Mouse (Mus musculus) limb, embryonic 15.5 days (tissue): ENCODE results near the gene Cd5. TPM values are rescaled to one million over a fixed set of nuclear protein-coding genes. Genes with fewer than 3 reads are reported as not detected.

ENCODE experiments used
- ATAC-seq: fragments of 200-750 bp; cut with Nextera tagmentation; 2 replicates; pipeline ENCODE4 v1.8.0; 2017; ENCODE audit warnings: low read depth, moderate TSS enrichment; ENCODE audit not compliant: insufficient number of reproducible peaks, low FRiP score, low TSS enrichment
- H3K27ac ChIP-seq: fragments of 300-500 bp; sonication (generic); 2 replicates; pipeline ENCODE4 v1.5.1; 2015; ENCODE audit warnings: moderate library complexity, mild to moderate bottlenecking, inconsistent platforms
- H3K27me3 ChIP-seq: fragments of 300-500 bp; sonication (generic); 2 replicates; pipeline ENCODE4 v1.6.1; 2015; ENCODE audit warnings: inconsistent platforms
- H3K36me3 ChIP-seq: fragments of 300-500 bp; sonication (generic); 2 replicates; pipeline ENCODE4 v1.6.1; 2015; ENCODE audit warnings: inconsistent platforms
- H3K4me1 ChIP-seq: fragments of 300-500 bp; sonication (generic); 2 replicates; pipeline ENCODE4 v1.6.1; 2015; ENCODE audit warnings: inconsistent platforms
- H3K4me2 ChIP-seq: fragments of 300-500 bp; sonication (generic); 2 replicates; pipeline ENCODE4 v1.6.1; 2015; ENCODE audit warnings: mild to moderate bottlenecking, inconsistent platforms
- H3K4me3 ChIP-seq: fragments of 300-500 bp; sonication (generic); 2 replicates; pipeline ENCODE4 v1.5.1; 2015; ENCODE audit warnings: mild to moderate bottlenecking, inconsistent platforms
- H3K9ac ChIP-seq: fragments of 300-500 bp; sonication (generic); 2 replicates; pipeline ENCODE4 v1.6.1; 2015; ENCODE audit warnings: inconsistent platforms
- H3K9me3 ChIP-seq: fragments of 300-500 bp; sonication (generic); 2 replicates; pipeline ENCODE4 v1.6.1; 2016; ENCODE audit warnings: inconsistent platforms
- WGBS: fragments of 180-500 bp; shearing (Covaris S2); methylation state at CpG from one replicate; pipeline ENCODE4 v1.1.7; 2015; 5-methylcytosine and 5-hydroxymethylcytosine counted together
- polyA plus RNA-seq: library from polyadenylated mRNA; unstranded; fragments of >200 nt; fragmentation: Nextera tagmentation; extraction: Ambion mirVana; gene quantifications from 2 replicates; pipeline ENCODE4 v1.2.1, GENCODE M21; 2015

Gene Cd5
- polyA plus RNA-seq, 1 experiment from 2014 or later: 1.0 TPM

GRCm38 (mm10) chr19:10721064-10721463 lies 17.7 kb downstream of the Cd5 start:
- Histone ChIP-seq H3K27ac (no peak overlapping the region), H3K27me3 (no peaks in the 10 kb centered on the region)
- WGBS: 32% methylated on average over 5 of the region's 5 CpGs

GRCm38 (mm10) chr19:10720524-10720923 lies 18.3 kb downstream of the Cd5 start:
- Histone ChIP-seq H3K36me3 (no peaks in the 10 kb centered on the region), H3K9ac (no peak overlapping the region), H3K4me2 (no peak overlapping the region), H3K27ac (no peak overlapping the region), H3K27me3 (no peaks in the 10 kb centered on the region), H3K9me3 (no peaks in the 10 kb centered on the region), H3K4me3 (no peak overlapping the region), H3K4me1 (peaks cover 30% of the 10 kb centered on the region)
- 15% methylated on average over 3 of the region's 3 CpGs for WGBS
- no peak for ATAC-seq

More at GRCm38 (mm10) chr19:10721064-10721463, 17.7 kb downstream of the Cd5 start:
- no peaks in the 10 kb centered on the region for H3K9me3 ChIP-seq
- no peak overlapping the region for H3K4me2 ChIP-seq
- peaks cover 30% of the 10 kb centered on the region for H3K4me1 ChIP-seq
- H3K36me3 ChIP-seq: no peaks in the 10 kb centered on the region
- ATAC-seq: no peak
- no peak overlapping the region for H3K4me3 ChIP-seq
- no peak overlapping the region for H3K9ac ChIP-seq

- Histone ChIP-seq H3K9ac (no peak overlapping the region), H3K27me3 (no peaks in the 10 kb centered on the region), H3K4me3 (no peak overlapping the region), H3K9me3 (no peaks in the 10 kb centered on the region), H3K4me2 (no peak overlapping the region), H3K27ac (no peak overlapping the region), H3K4me1 (peaks cover 30% of the 10 kb centered on the region), H3K36me3 (no peaks in the 10 kb centered on the region)
- ATAC-seq: no peak
- 25% methylated on average over 2 of the region's 2 CpGs for WGBS
Measured at GRCm38 (mm10) chr19:10719751-10720150, 19.1 kb downstream of the Cd5 start.

- no peaks in the 10 kb centered on the region for H3K9me3 ChIP-seq
- H3K4me3 ChIP-seq: no peak overlapping the region
- no peak overlapping the region for H3K27ac ChIP-seq
- peaks cover 12% of the 10 kb centered on the region for H3K36me3 ChIP-seq
- no peak for ATAC-seq
- no peak overlapping the region for H3K4me2 ChIP-seq
- peaks cover 26% of the 10 kb centered on the region for H3K4me1 ChIP-seq
- 66% methylated on average over 7 of the region's 7 CpGs for WGBS
- H3K9ac ChIP-seq: no peak overlapping the region
- no peaks in the 10 kb centered on the region for H3K27me3 ChIP-seq
Measured at GRCm38 (mm10) chr19:10718251-10718775, 20.5 kb downstream of the Cd5 start.

- no peak overlapping the region for H3K27ac ChIP-seq
- H3K4me3 ChIP-seq: no peak overlapping the region
- no peaks in the 10 kb centered on the region for H3K9me3 ChIP-seq
- no peak for ATAC-seq
- H3K9ac ChIP-seq: no peak overlapping the region
- H3K4me2 ChIP-seq: no peak overlapping the region
- H3K4me1 ChIP-seq: peaks cover 15% of the 10 kb centered on the region
- peaks cover 40% of the 10 kb centered on the region for H3K36me3 ChIP-seq
- 86% methylated on average over 6 of the region's 6 CpGs for WGBS
- no peaks in the 10 kb centered on the region for H3K27me3 ChIP-seq
Measured at GRCm38 (mm10) chr19:10715476-10715875, 23.3 kb downstream of the Cd5 start.

GRCm38 (mm10) chr19:10714682-10715475 lies 23.9 kb downstream of the Cd5 start:
- H3K9me3 ChIP-seq: no peaks in the 10 kb centered on the region
- peaks cover 12% of the 10 kb centered on the region for H3K4me1 ChIP-seq
- no peak overlapping the region for H3K4me2 ChIP-seq
- H3K36me3 ChIP-seq: peaks cover 46% of the 10 kb centered on the region
- ATAC-seq: no peak
- H3K9ac ChIP-seq: no peak overlapping the region
- no peaks in the 10 kb centered on the region for H3K27me3 ChIP-seq
- peak overlapping the region; percentile 17; the same call in 1 of the 2 replicates for H3K27ac ChIP-seq
- 38% methylated on average over 4 of the region's 4 CpGs for WGBS
- no peak overlapping the region for H3K4me3 ChIP-seq

GRCm38 (mm10) chr19:10714168-10714567 lies 24.6 kb downstream of the Cd5 start:
- Histone ChIP-seq H3K9ac (no peak overlapping the region), H3K9me3 (no peaks in the 10 kb centered on the region), H3K27me3 (no peaks in the 10 kb centered on the region), H3K4me2 (no peak overlapping the region), H3K4me3 (no peak overlapping the region), H3K36me3 (peaks cover 46% of the 10 kb centered on the region), H3K4me1 (peaks cover 16% of the 10 kb centered on the region), H3K27ac (peak overlapping the region; percentile 17; the same call in 1 of the 2 replicates)
- 75% methylated on average over 6 of the region's 6 CpGs for WGBS
- ATAC-seq: no peak

- peaks cover 22% of the 10 kb centered on the region for H3K4me1 ChIP-seq
- ATAC-seq: no peak
- H3K36me3 ChIP-seq: peaks cover 49% of the 10 kb centered on the region
- H3K9ac ChIP-seq: no peak overlapping the region
- no peak overlapping the region for H3K27ac ChIP-seq
- no peaks in the 10 kb centered on the region for H3K9me3 ChIP-seq
- no peaks in the 10 kb centered on the region for H3K27me3 ChIP-seq
- no peak overlapping the region for H3K4me3 ChIP-seq
- H3K4me2 ChIP-seq: no peak overlapping the region
- WGBS: 94% methylated on average over 10 of the region's 10 CpGs
Measured at GRCm38 (mm10) chr19:10713551-10713950, 25.3 kb downstream of the Cd5 start.

- no peaks in the 10 kb centered on the region for H3K9me3 ChIP-seq
- 94% methylated on average over 12 of the region's 12 CpGs for WGBS
- H3K4me2 ChIP-seq: no peak overlapping the region
- peaks cover 57% of the 10 kb centered on the region for H3K36me3 ChIP-seq
- H3K27me3 ChIP-seq: no peaks in the 10 kb centered on the region
- ATAC-seq: no peak
- H3K4me3 ChIP-seq: no peak overlapping the region
- no peak overlapping the region for H3K9ac ChIP-seq
- no peak overlapping the region for H3K27ac ChIP-seq
- H3K4me1 ChIP-seq: peaks cover 22% of the 10 kb centered on the region
Measured at GRCm38 (mm10) chr19:10712646-10713045, 26.2 kb downstream of the Cd5 start.

GRCm38 (mm10) chr19:10712194-10712593 lies 26.6 kb downstream of the Cd5 start:
- H3K36me3 ChIP-seq: peaks cover 62% of the 10 kb centered on the region
- no peak for ATAC-seq
- H3K4me3 ChIP-seq: no peak overlapping the region
- 93% methylated on average over 7 of the region's 7 CpGs for WGBS
- H3K4me2 ChIP-seq: no peak overlapping the region
- no peak overlapping the region for H3K27ac ChIP-seq
- H3K9ac ChIP-seq: no peak overlapping the region
- H3K4me1 ChIP-seq: peaks cover 22% of the 10 kb centered on the region
- H3K9me3 ChIP-seq: no peaks in the 10 kb centered on the region
- no peaks in the 10 kb centered on the region for H3K27me3 ChIP-seq

GRCm38 (mm10) chr19:10710751-10711150 lies 28.1 kb downstream of the Cd5 start:
- no peak for ATAC-seq

GRCm38 (mm10) chr19:10710088-10710511 lies 28.7 kb downstream of the Cd5 start:
- ATAC-seq: no peak
- Histone ChIP-seq H3K4me1 (peaks cover 22% of the 10 kb centered on the region), H3K9me3 (no peaks in the 10 kb centered on the region), H3K9ac (no peak overlapping the region), H3K27me3 (no peaks in the 10 kb centered on the region), H3K27ac (peak overlapping the region; percentile 57), H3K4me3 (no peak overlapping the region), H3K36me3 (peaks cover 67% of the 10 kb centered on the region), H3K4me2 (no peak overlapping the region)
- 76% methylated on average over 9 of the region's 9 CpGs for WGBS

More at GRCm38 (mm10) chr19:10710751-10711150, 28.1 kb downstream of the Cd5 start:
- Histone ChIP-seq H3K27me3 (no peaks in the 10 kb centered on the region), H3K9ac (no peak overlapping the region), H3K9me3 (no peaks in the 10 kb centered on the region), H3K4me1 (peaks cover 22% of the 10 kb centered on the region), H3K4me2 (no peak overlapping the region), H3K36me3 (peaks cover 67% of the 10 kb centered on the region), H3K27ac (no peak overlapping the region), H3K4me3 (no peak overlapping the region)
- 89% methylated on average over 4 of the region's 4 CpGs for WGBS
